Mouse (Mus musculus) adrenal gland, adult 2 months (tissue): ENCODE results near the gene Gm31371. TPM values are rescaled to one million over a fixed set of nuclear protein-coding genes. Genes with fewer than 3 reads are reported as not detected.
"Not testable (repeated sequence)": the region's sequence is repeated elsewhere in the genome, so short reads cannot be mapped to it uniquely, and the experiment has no call there.

ENCODE experiments used
- DNase-seq: peaks from one replicate; pipeline ENCODE4 v3.0.0; 2021
- long read RNA-seq: library from polyadenylated mRNA; stranded (forward); transcript quantifications from one replicate; pipeline ENCODE4 v2.0.0, GENCODE M21; 2021
- polyA plus RNA-seq: library from polyadenylated mRNA; depleted of rRNA; stranded (reverse); fragments of >200 nt; gene quantifications from 2 replicates; pipeline ENCODE4 v1.2.3, GENCODE M21; 2012; rRNA removed
- total RNA-seq, 2 experiments: library from RNA; stranded (reverse); gene quantifications; 2 replicates each; pipeline ENCODE4 v1.2.3; 2021

Gene Gm31371
- total RNA-seq (not detected), polyA plus RNA-seq (0.04 and 0.06 TPM in 2 replicates)
- long read RNA-seq = 0 reads

DNA sequence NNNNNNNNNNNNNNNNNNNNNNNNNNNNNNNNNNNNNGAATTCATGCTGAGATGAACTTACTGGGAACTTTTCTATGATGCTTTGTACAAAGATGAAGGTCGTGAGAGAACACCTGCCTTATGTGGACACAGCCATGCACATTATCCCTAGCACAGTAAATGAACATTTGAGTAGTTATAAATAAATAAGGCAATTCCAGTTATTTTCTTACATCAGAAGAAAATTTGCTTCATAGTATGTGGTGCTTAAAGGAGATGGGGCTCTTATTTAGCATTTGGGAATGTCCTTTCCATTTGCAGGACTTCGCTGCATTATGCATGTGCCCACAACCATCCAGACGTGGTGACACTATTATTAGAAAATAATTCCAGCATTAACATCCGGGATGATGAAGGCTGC is at the start of gene Gm31371:
TSS of gene Gm31371 (plus strand) at position 301 of the 400 bp plus-strand sequence.
- not testable (repeated sequence) for DNase-seq

DNA sequence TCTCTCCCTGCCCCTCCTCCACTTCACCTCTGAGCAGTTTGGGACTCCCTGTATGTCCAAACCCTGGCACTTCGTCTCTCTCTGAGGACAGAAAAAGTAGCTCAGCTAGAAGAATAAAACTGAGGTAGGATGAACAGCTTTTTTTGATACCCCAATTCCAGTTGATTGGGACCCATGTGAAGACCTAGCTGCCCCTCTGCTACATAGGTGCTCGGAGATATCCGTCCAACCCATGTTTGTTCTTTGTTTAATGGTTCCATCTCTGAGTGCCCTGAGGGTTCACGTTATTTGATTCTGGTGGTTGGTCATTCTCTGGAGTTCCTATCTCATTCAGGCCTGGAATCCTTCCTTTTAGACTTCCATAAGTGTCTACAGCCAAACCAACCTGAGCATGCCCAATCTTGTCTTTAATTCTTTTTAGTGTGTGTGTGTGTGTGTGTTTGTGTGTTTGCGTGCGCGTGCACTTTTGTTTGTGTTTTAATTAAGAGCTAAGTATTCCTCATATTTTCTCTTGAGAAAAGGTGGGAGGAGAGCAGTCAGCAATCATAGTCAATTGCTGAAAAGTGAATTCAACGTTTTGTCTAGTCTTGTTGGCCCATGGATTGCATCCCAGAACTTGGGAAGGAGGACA is 3.3 kb downstream of the Gm31371 start:
- DNase-seq = not testable (repeated sequence)

DNA sequence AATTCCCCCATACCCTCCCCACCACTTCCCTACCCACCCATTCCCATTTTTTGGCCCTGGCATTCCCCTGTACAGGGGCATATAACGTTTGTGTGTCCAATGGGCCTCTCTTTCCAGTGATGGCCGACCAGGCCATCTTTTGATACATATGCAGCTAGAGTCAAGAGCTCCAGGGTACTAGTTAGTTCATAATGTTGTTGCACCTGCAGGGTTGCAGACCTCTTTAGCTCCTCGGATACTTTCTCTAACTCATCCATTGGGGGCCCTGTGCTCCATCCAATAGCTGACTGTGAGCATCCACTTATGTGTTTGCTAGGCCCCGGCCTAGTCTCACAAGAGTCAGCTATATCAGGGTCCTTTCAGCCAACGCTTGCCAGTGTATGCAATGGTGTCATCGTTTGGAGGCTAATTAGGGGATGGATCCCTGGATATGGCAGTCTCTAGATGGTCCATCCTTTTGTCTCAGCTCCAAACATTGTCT is 5.7 kb downstream of the Gm31371 start:
- not testable (repeated sequence) for DNase-seq

DNA sequence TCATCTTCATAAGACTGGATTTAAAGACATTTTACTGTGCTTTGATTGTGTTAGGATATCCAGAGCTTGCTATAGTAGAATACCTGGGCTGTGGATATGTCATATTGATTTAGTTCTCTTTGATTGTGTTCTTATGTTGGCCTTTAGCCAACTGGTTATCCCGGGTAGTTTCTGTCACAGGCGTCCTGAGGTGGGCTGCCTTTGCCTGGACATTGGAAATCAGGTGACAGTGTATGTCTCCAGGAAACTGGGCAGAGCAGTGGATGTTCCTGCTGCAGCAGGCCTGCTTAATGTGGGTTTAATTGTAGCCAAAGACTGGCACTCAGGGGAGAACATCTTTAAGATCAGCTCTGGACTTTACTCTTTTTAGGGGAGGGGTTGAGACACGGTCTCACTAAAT is 15.9 kb downstream of the Gm31371 start:
- DNase-seq = not testable (repeated sequence)

DNA sequence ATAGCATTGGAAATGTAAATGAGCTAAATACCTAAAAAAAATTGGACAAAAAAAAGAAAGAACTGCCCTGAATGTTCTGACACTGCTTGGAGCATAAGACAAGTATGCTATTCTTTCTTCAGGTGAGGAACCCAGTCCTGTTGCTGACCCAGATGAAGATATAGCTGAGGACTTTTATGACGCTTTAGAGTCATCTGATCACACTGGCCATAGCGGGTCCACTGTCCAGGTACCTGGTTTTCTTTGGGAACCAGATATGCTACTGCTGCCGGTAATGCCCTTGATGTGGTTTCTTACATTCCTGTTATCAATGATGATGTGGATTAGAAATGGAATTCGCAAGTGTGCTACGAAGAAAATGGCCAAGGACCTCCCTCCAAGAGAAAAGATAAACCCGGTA is 31.1 kb downstream of the Gm31371 start:
- DNase-seq = not testable (repeated sequence)

GRCm38 (mm10) chr8:19935541-19936030 is 32.4 kb downstream of the Gm31371 start:
- DNase-seq = peak; percentile 1

- DNase-seq = no peak
These were observed 57.7 kb downstream of the Gm31371 start for GRCm38 (mm10) chr8:19960935-19961334.

DNA sequence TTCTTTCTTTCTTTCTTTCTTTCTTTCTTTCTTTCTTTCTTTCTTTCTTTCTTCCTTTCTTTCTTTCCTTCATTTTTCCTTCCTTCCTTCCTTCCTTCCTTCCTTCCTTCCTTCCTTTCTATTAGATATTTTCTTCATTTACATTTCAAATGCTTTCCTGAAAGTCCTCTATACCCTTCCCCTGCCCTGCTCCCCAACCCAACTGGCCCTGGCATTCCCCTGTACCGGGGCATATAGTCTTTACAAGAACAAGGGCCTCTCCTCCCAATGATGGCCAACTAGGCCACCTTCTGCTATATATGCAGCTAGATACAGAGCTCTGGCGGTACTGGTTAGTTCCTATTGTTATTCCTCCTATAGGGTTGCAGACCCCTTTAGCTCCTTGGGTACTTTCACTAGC is 60.6 kb downstream of the Gm31371 start:
- not testable (repeated sequence) for DNase-seq

GRCm38 (mm10) chr8:19968151-19968550 is 65.0 kb downstream of the Gm31371 start:
- DNase-seq = peak; percentile 7

DNA sequence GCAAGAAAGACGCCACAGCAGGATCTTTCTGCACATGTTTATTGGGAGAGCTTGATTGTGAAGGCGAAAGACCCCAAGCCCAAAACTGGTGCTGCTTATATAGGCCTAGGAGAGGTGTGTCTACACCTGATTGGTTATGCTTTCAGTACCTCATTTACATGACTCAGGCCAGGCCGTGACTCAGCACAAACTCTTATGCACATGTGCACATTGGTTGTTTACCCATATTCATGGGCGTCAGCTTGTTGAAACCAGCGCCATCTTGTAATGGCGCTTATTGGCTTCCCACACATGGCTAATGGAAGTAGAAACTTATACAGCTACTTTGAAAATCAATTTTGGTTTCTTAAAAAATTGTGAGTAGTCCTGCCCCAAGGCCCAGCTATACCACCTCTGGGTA is 72.0 kb downstream of the Gm31371 start:
- not testable (repeated sequence) for DNase-seq

Other genes starting within 250 kb of the Gm31371 start
- under 1 TPM; 0.35 to 0.84 TPM for gene 4930467E23Rik, start 173.8 kb upstream of the Gm31371 start, total RNA-seq
- 0.07 TPM in 1 of 2 replicates, not detected in the other for gene 4930467E23Rik, start 173.8 kb upstream of the Gm31371 start, polyA plus RNA-seq